Mouse (Mus musculus) gastrocnemius, adult 8-10 months (tissue): ENCODE data around the gene Epha2. TPM values are rescaled to one million over a fixed set of nuclear protein-coding genes. Genes with fewer than 3 reads are reported as not detected.

Source experiments
- DNase-seq, 2 experiments: peaks; one replicate each; pipeline ENCODE4 v3.0.0; 2022; ENCODE audit warnings: low spot score in 2 of 2
- total RNA-seq, 4 experiments: library from RNA; stranded (reverse); gene quantifications; 2 replicates each; pipeline ENCODE4 v1.2.4; 2022

Gene Epha2
- total RNA-seq, 4 experiments from 2014 or later: 0.85 to 2.0 (median 1.8) TPM

- no peak for DNase-seq
Observed at GRCm38 (mm10) chr4:141279783-141280182, 21.3 kb upstream of the Epha2 start.

- no peak for DNase-seq
Observed at GRCm38 (mm10) chr4:141280471-141280870, 20.6 kb upstream of the Epha2 start.

GRCm38 (mm10) chr4:141281153-141281552 is 19.9 kb upstream of the Epha2 start:
- no peak for DNase-seq

- no peak for DNase-seq
Observed at GRCm38 (mm10) chr4:141281578-141281977, 19.5 kb upstream of the Epha2 start.

- no peak for DNase-seq
Observed at GRCm38 (mm10) chr4:141282087-141282486, 19.0 kb upstream of the Epha2 start.

- DNase-seq: no peak
Observed at GRCm38 (mm10) chr4:141282623-141283022, 18.4 kb upstream of the Epha2 start.

GRCm38 (mm10) chr4:141283176-141283878 is 17.7 kb upstream of the Epha2 start:
- no peak for DNase-seq

GRCm38 (mm10) chr4:141283879-141284411 is 17.1 kb upstream of the Epha2 start:
- no peak for DNase-seq

- DNase-seq: no peak
Observed at GRCm38 (mm10) chr4:141284486-141284885, 16.6 kb upstream of the Epha2 start.

GRCm38 (mm10) chr4:141285128-141285527 is 15.9 kb upstream of the Epha2 start:
- no peak for DNase-seq

- no peak for DNase-seq
Observed at GRCm38 (mm10) chr4:141286860-141287517, 14.1 kb upstream of the Epha2 start.

GRCm38 (mm10) chr4:141287518-141288004 is 13.5 kb upstream of the Epha2 start:
- DNase-seq: no peak

- DNase-seq: no peak
Observed at GRCm38 (mm10) chr4:141288152-141288551, 12.9 kb upstream of the Epha2 start.

GRCm38 (mm10) chr4:141291571-141292375 is 9.3 kb upstream of the Epha2 start:
- no peak for DNase-seq

GRCm38 (mm10) chr4:141295774-141296186 is 5.3 kb upstream of the Epha2 start:
- DNase-seq: no peak

GRCm38 (mm10) chr4:141297934-141298333 is 3.1 kb upstream of the Epha2 start:
- no peak for DNase-seq

- DNase-seq: no peak
Observed at GRCm38 (mm10) chr4:141299356-141299755, 1.7 kb upstream of the Epha2 start.

- no peak for DNase-seq
Observed at GRCm38 (mm10) chr4:141300196-141300595, 844 bp upstream of the Epha2 start.

GRCm38 (mm10) chr4:141301591-141302427 is 769 bp downstream of the Epha2 start:
- DNase-seq: no peak

- no peak for DNase-seq
Observed at GRCm38 (mm10) chr4:141302428-141303401, 1.7 kb downstream of the Epha2 start.
